15 mouse cellular contexts compared by ENCODE assay signal in genomic region chr10:7581401-7581800, GRCm38 (mm10).
DNase-seq lines count a peak whose midpoint lies in the region; ATAC-seq lines count a peak whose summit lies in the region.
"Had no signal": no experiment of that assay in that cellular context is flagged by ENCODE, and none has a peak within 500 bp of the region (broad histone marks: within the 10 kb centered on the region; RNA-seq: fewer than 3 reads in every experiment).

No protein-coding gene starts in this region.

- peak; percentile 38 for ATAC-seq in frontal cortex, adult (ENCODE audit: low TSS enrichment)
- ATAC-seq: activated CD4-positive, CD25-positive, alpha-beta regulatory T cell, adult 4 months; Patski had no signal

- DNase-seq in frontal cortex, postnatal 25 days (ENCODE audit: low spot score in 2 of 2): no peak
- peak; percentile 30 for DNase-seq in layer of hippocampus, adult 9-11 months
- no peak for DNase-seq in layer of hippocampus, adult 11-12 months (ENCODE audit: low spot score)
- DNase-seq in brain, adult 2 months (ENCODE audit: low read depth, low spot score): peak; percentile 55
- no peak for DNase-seq in cerebellum, postnatal 25 days
- DNase-seq: adrenal gland, adult 8-10 months; adrenal gland, postnatal 14 days; adrenal gland, postnatal 36 days; cerebellum, adult 11 months; cerebellum, adult 18-20 months; cerebellum, adult 8-10 months; cerebellum, adult 9-11 months had no signal

Comparison
In these comparisons a context has a peak if more than half of its experiments do, and no peak if none do; other contexts are left out.
1. DNase-seq: peak in layer of hippocampus, adult 9-11 months (single experiment) and brain, adult 2 months (single experiment); none in frontal cortex, postnatal 25 days (0 of 2), layer of hippocampus, adult 11-12 months (single experiment) and cerebellum, postnatal 25 days (0 of 2).